Mouse (Mus musculus) neural tube, embryonic 14.5 days (tissue): ENCODE measurements around the gene Gm10521. TPM values are rescaled to one million over a fixed set of nuclear protein-coding genes. Genes with fewer than 3 reads are reported as not detected.
"Not testable (repeated sequence)": the region's sequence is repeated elsewhere in the genome, so short reads cannot be mapped to it uniquely, and the experiment has no call there.

Experiments
- ATAC-seq: fragments of 200-750 bp; cut with Nextera tagmentation; 2 replicates; pipeline ENCODE4 v1.8.0; 2017; ENCODE audit warnings: low read depth, mild to moderate bottlenecking, moderate TSS enrichment, moderate library complexity
- H3K27ac ChIP-seq: fragments of 300-500 bp; sonication (generic); 2 replicates; pipeline ENCODE4 v1.5.1; 2014; ENCODE audit warnings: low read depth, mild to moderate bottlenecking, control low read depth, low read length, moderate library complexity, mixed read lengths
- H3K27me3 ChIP-seq: fragments of 300-500 bp; sonication (generic); 2 replicates; pipeline ENCODE4 v1.6.1; 2014; ENCODE audit warnings: low read length; ENCODE audit not compliant: control insufficient read depth, insufficient read depth
- H3K36me3 ChIP-seq: fragments of 300-500 bp; sonication (generic); 2 replicates; pipeline ENCODE4 v1.6.1; 2014; ENCODE audit warnings: low read length, mixed read lengths; ENCODE audit not compliant: control insufficient read depth, insufficient read depth
- H3K4me1 ChIP-seq: fragments of 300-500 bp; sonication (generic); 2 replicates; pipeline ENCODE4 v1.6.1; 2014; ENCODE audit warnings: low read length; ENCODE audit not compliant: control insufficient read depth, insufficient read depth
- H3K4me2 ChIP-seq: fragments of 300-500 bp; sonication (generic); 2 replicates; pipeline ENCODE4 v1.6.1; 2014; ENCODE audit warnings: mild to moderate bottlenecking, low read depth, low read length, control low read depth
- H3K4me3 ChIP-seq: fragments of 300-500 bp; sonication (generic); 2 replicates; pipeline ENCODE4 v1.5.1; 2014; ENCODE audit warnings: low read depth, low read length, control low read depth, mixed read lengths
- H3K9ac ChIP-seq: fragments of 300-500 bp; sonication (generic); replicated peaks from 2 replicates; pipeline ENCODE4 v1.6.1; 2014; ENCODE audit warnings: low read depth, mild to moderate bottlenecking, control low read depth, low read length, mixed read lengths
- H3K9me3 ChIP-seq: fragments of 300-500 bp; sonication (generic); 2 replicates; pipeline ENCODE4 v1.6.1; 2016; ENCODE audit warnings: low read length; ENCODE audit not compliant: control insufficient read depth
- WGBS: fragments of 180-500 bp; shearing (Covaris S2); extraction: QIAGEN DNeasy Blood & Tissue Kit; methylation state at CpG from one replicate; pipeline ENCODE4 v1.1.7; 2014; 5-methylcytosine and 5-hydroxymethylcytosine counted together
- polyA plus RNA-seq: library from polyadenylated mRNA; unstranded; fragments of >200 nt; fragmentation: Nextera tagmentation; extraction: Ambion mirVana; gene quantifications from 2 replicates; pipeline ENCODE4 v1.2.1, GENCODE M21; 2014

The Gm10521 gene
- polyA plus RNA-seq = not detected in 2 replicates

- not testable (repeated sequence) for H3K36me3 ChIP-seq, H3K4me1 ChIP-seq, H3K9me3 ChIP-seq, H3K27ac ChIP-seq, H3K4me2 ChIP-seq, H3K9ac ChIP-seq, H3K4me3 ChIP-seq, H3K27me3 ChIP-seq, ATAC-seq
- 78% methylated on average over 5 of the region's 5 CpGs for WGBS
Observed at GRCm38 (mm10) chr1:171895364-171895763, at the start of gene Gm10521. Gm10521 (plus strand) TSS chr1:171895664.

- Histone ChIP-seq H3K4me1 (no peaks in the 10 kb centered on the region), H3K4me3 (no peak overlapping the region), H3K27me3 (no peaks in the 10 kb centered on the region), H3K4me2 (no peak overlapping the region), H3K36me3 (no peaks in the 10 kb centered on the region), H3K27ac (no peak overlapping the region), H3K9ac (no peak overlapping the region), H3K9me3 (no peaks in the 10 kb centered on the region)
- no peak for ATAC-seq
Observed at GRCm38 (mm10) chr1:171848201-171848600, 47.3 kb upstream of the Gm10521 start.

- H3K9ac ChIP-seq = no peak overlapping the region
- no peak overlapping the region for H3K4me2 ChIP-seq
- no peaks in the 10 kb centered on the region for H3K27me3 ChIP-seq
- WGBS = 87% methylated on average over 4 of the region's 4 CpGs
- no peak for ATAC-seq
- H3K4me1 ChIP-seq = no peaks in the 10 kb centered on the region
- H3K27ac ChIP-seq = no peak overlapping the region
- H3K36me3 ChIP-seq = no peaks in the 10 kb centered on the region
- H3K9me3 ChIP-seq = no peaks in the 10 kb centered on the region
- H3K4me3 ChIP-seq = no peak overlapping the region
Observed at GRCm38 (mm10) chr1:171848757-171849156, 46.7 kb upstream of the Gm10521 start.

DNA sequence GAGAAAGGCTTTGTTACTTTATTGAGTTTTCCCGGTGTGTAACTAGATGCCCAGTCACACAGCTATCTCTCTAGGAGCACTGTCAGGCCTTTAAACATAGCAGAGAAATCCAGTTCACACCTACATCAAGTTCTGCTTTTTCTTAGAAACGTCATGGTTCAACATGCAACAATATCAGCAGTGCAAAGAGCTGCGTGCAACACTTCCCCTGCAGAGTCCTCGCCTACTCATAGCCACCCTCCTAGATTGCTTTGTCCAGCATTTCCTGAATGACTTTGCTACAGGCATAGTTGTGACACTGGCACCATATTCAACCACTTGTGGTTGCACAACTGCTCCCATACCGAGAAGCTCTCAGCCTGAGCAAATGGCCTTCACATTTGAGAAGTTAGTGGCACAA is 46.0 kb upstream of the Gm10521 start:
- no peaks in the 10 kb centered on the region for H3K36me3 ChIP-seq
- H3K4me3 ChIP-seq = no peak overlapping the region
- H3K9me3 ChIP-seq = no peaks in the 10 kb centered on the region
- H3K4me1 ChIP-seq = no peaks in the 10 kb centered on the region
- H3K9ac ChIP-seq = no peak overlapping the region
- ATAC-seq = no peak
- no peaks in the 10 kb centered on the region for H3K27me3 ChIP-seq
- H3K4me2 ChIP-seq = no peak overlapping the region
- H3K27ac ChIP-seq = no peak overlapping the region
- 90% methylated on average over 5 of the region's 5 CpGs for WGBS

DNA sequence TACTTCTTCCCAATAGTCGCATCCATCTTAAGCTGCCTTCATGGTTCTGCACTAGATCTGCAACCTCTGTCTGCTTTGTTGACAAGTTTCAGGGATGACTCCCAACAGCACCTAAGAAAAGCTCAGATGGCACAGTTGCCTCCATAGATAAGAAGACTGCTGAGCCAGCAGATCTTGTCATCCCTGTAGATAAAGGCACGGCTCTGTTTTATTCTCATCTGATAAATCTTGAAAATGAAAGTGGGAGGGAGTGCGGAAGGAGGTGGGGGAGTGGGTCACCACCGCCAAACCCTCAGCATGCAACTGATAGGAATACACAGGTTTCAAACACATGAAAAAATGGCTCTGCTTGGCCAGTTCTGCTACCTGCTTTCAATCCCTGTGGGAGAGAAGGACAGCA is 30.0 kb upstream of the Gm10521 start:
- H3K4me3 ChIP-seq = no peak overlapping the region
- no peak overlapping the region for H3K27ac ChIP-seq
- no peaks in the 10 kb centered on the region for H3K9me3 ChIP-seq
- WGBS = 90% methylated on average over 4 of the region's 4 CpGs
- H3K4me1 ChIP-seq = no peaks in the 10 kb centered on the region
- H3K4me2 ChIP-seq = no peak overlapping the region
- no peaks in the 10 kb centered on the region for H3K36me3 ChIP-seq
- no peak overlapping the region for H3K9ac ChIP-seq
- H3K27me3 ChIP-seq = no peaks in the 10 kb centered on the region
- no peak for ATAC-seq

- Histone ChIP-seq H3K27me3 (no peaks in the 10 kb centered on the region), H3K27ac (no peak overlapping the region), H3K36me3 (no peaks in the 10 kb centered on the region), H3K9me3 (no peaks in the 10 kb centered on the region), H3K4me1 (no peaks in the 10 kb centered on the region), H3K9ac (no peak overlapping the region), H3K4me3 (no peak overlapping the region), H3K4me2 (no peak overlapping the region)
- 94% methylated on average over 1 of the region's 1 CpGs for WGBS
- ATAC-seq = no peak
Observed at GRCm38 (mm10) chr1:171886989-171887388, 8.5 kb upstream of the Gm10521 start.

- Histone ChIP-seq H3K27me3 (no peaks in the 10 kb centered on the region), H3K27ac (no peak overlapping the region), H3K36me3 (no peaks in the 10 kb centered on the region), H3K4me3 (no peak overlapping the region), H3K9ac (no peak overlapping the region), H3K9me3 (no peaks in the 10 kb centered on the region), H3K4me1 (no peaks in the 10 kb centered on the region), H3K4me2 (no peak overlapping the region)
- no peak for ATAC-seq
- WGBS = 74% methylated on average over 1 of the region's 1 CpGs
Observed at GRCm38 (mm10) chr1:171904011-171904410, 8.5 kb downstream of the Gm10521 start.

- Histone ChIP-seq H3K9ac (no peak overlapping the region), H3K4me1 (no peaks in the 10 kb centered on the region), H3K36me3 (no peaks in the 10 kb centered on the region), H3K27ac (no peak overlapping the region), H3K4me3 (no peak overlapping the region), H3K27me3 (no peaks in the 10 kb centered on the region), H3K4me2 (no peak overlapping the region), H3K9me3 (no peaks in the 10 kb centered on the region)
- no peak for ATAC-seq
- 85% methylated on average over 13 of the region's 13 CpGs for WGBS
Observed at GRCm38 (mm10) chr1:171915638-171916458, 20.4 kb downstream of the Gm10521 start.

GRCm38 (mm10) chr1:171917305-171918039 is 22.0 kb downstream of the Gm10521 start, which contains the start of gene Slamf6:
Slamf6 (plus strand) TSS chr1:171917515.
- Histone ChIP-seq H3K4me2 (no peak within 1 kb of the TSS), H3K9me3 (no peaks in the 10 kb centered on the region), H3K36me3 (no peaks in the 10 kb centered on the region), H3K4me3 (no peak within 1 kb of the TSS), H3K27ac (no peak within 1 kb of the TSS), H3K9ac (no peak within 1 kb of the TSS), H3K4me1 (no peaks in the 10 kb centered on the region), H3K27me3 (no peaks in the 10 kb centered on the region)
- 84% methylated on average over 14 of the region's 14 CpGs for WGBS
- no peak for ATAC-seq
